Mouse (Mus musculus) heart, embryonic 11.5 days (tissue): ENCODE results near the gene Sdcbp2. TPM values are rescaled to one million over a fixed set of nuclear protein-coding genes. Genes with fewer than 3 reads are reported as not detected.

Experiments
- ATAC-seq: fragments of 200-750 bp; cut with Nextera tagmentation; replicated peaks from 2 replicates; pipeline ENCODE4 v1.8.0; 2017; ENCODE audit warnings: moderate library complexity; ENCODE audit not compliant: insufficient number of reproducible peaks, low FRiP score, low TSS enrichment
- H3K27ac ChIP-seq: fragments of 300-500 bp; sonication (generic); 2 replicates; pipeline ENCODE4 v1.5.1; 2014; ENCODE audit warnings: mild to moderate bottlenecking, low read depth, low read length
- H3K27me3 ChIP-seq: fragments of 300-500 bp; sonication (generic); 2 replicates; pipeline ENCODE4 v1.6.1; 2014; ENCODE audit warnings: mild to moderate bottlenecking, low read length, mixed read lengths; ENCODE audit not compliant: control insufficient read depth, insufficient read depth
- H3K36me3 ChIP-seq: fragments of 300-500 bp; sonication (generic); 2 replicates; pipeline ENCODE4 v1.6.1; 2014; ENCODE audit warnings: mild to moderate bottlenecking, low read length, moderate library complexity, mixed read lengths; ENCODE audit not compliant: control insufficient read depth, insufficient read depth
- H3K4me1 ChIP-seq: fragments of 300-500 bp; sonication (generic); 2 replicates; pipeline ENCODE4 v1.6.1; 2014; ENCODE audit warnings: low read length; ENCODE audit not compliant: control insufficient read depth, insufficient read depth
- H3K4me2 ChIP-seq: fragments of 300-500 bp; sonication (generic); 2 replicates; pipeline ENCODE4 v1.6.1; 2014; ENCODE audit warnings: mild to moderate bottlenecking, moderate library complexity
- H3K4me3 ChIP-seq: fragments of 300-500 bp; sonication (generic); 2 replicates; pipeline ENCODE4 v1.5.1; 2014; ENCODE audit warnings: low read depth, low read length
- H3K9ac ChIP-seq: fragments of 300-500 bp; sonication (generic); 2 replicates; pipeline ENCODE4 v1.6.1; 2014; ENCODE audit warnings: mild to moderate bottlenecking, low read depth, low read length, moderate library complexity
- H3K9me3 ChIP-seq: fragments of 300-500 bp; sonication (generic); replicated peaks from 2 replicates; pipeline ENCODE4 v1.6.1; 2016; ENCODE audit warnings: low read length; ENCODE audit not compliant: control insufficient read depth
- WGBS: fragments of 180-500 bp; shearing (Covaris S2); extraction: QIAGEN DNeasy Blood & Tissue Kit; methylation state at CpG from one replicate; pipeline ENCODE4 v1.1.7; 2014; ENCODE audit not compliant: insufficient replicate concordance; 5-methylcytosine and 5-hydroxymethylcytosine counted together
- polyA plus RNA-seq: library from polyadenylated mRNA; unstranded; fragments of >200 nt; fragmentation: Nextera tagmentation; extraction: Ambion mirVana; gene quantifications from 2 replicates; pipeline ENCODE4 v1.2.1, GENCODE M21; 2014

Sdcbp2 gene
- polyA plus RNA-seq, 1 experiment from 2014 or later = 0.70 TPM

- Histone ChIP-seq H3K9ac (peak within 1 kb of the TSS; percentile 71), H3K36me3 (no peaks in the 10 kb centered on the region), H3K27ac (no peak within 1 kb of the TSS), H3K4me2 (peak within 1 kb of the TSS; percentile 98), H3K27me3 (peaks cover 48% of the 10 kb centered on the region), H3K4me1 (no peaks in the 10 kb centered on the region), H3K9me3 (no peaks in the 10 kb centered on the region), H3K4me3 (peak within 1 kb of the TSS; percentile 69)
- 1% methylated on average over 34 of the region's 47 CpGs for WGBS
- peak; percentile 42 for ATAC-seq
Measured at GRCm38 (mm10) chr2:151632159-151632814, 59.9 kb downstream of the Sdcbp2 start, which contains the start of gene Snph. Gene Snph (minus strand): TSS chr2:151632593.

GRCm38 (mm10) chr2:151632982-151633381 lies 60.6 kb downstream of the Sdcbp2 start:
- ATAC-seq = no peak
- H3K4me1 ChIP-seq = no peaks in the 10 kb centered on the region
- no peak overlapping the region for H3K4me2 ChIP-seq
- 39% methylated on average over 5 of the region's 5 CpGs for WGBS
- H3K27me3 ChIP-seq = peaks cover 48% of the 10 kb centered on the region
- no peak overlapping the region for H3K9ac ChIP-seq
- H3K27ac ChIP-seq = no peak overlapping the region
- H3K9me3 ChIP-seq = no peaks in the 10 kb centered on the region
- H3K36me3 ChIP-seq = no peaks in the 10 kb centered on the region
- no peak overlapping the region for H3K4me3 ChIP-seq

GRCm38 (mm10) chr2:151634903-151635302 lies 62.5 kb downstream of the Sdcbp2 start:
- Histone ChIP-seq H3K36me3 (no peaks in the 10 kb centered on the region), H3K9me3 (no peaks in the 10 kb centered on the region), H3K27ac (no peak overlapping the region), H3K4me1 (no peaks in the 10 kb centered on the region), H3K9ac (no peak overlapping the region), H3K4me2 (no peak overlapping the region), H3K4me3 (no peak overlapping the region), H3K27me3 (peaks cover 40% of the 10 kb centered on the region)
- 30% methylated on average over 2 of the region's 2 CpGs for WGBS
- ATAC-seq = no peak

GRCm38 (mm10) chr2:151635362-151636014 lies 63.1 kb downstream of the Sdcbp2 start:
- 62% methylated on average over 9 of the region's 9 CpGs for WGBS
- H3K4me3 ChIP-seq = no peak overlapping the region
- no peak for ATAC-seq
- peaks cover 34% of the 10 kb centered on the region for H3K27me3 ChIP-seq
- H3K4me2 ChIP-seq = no peak overlapping the region
- H3K9ac ChIP-seq = no peak overlapping the region
- no peak overlapping the region for H3K27ac ChIP-seq
- no peaks in the 10 kb centered on the region for H3K9me3 ChIP-seq
- no peaks in the 10 kb centered on the region for H3K4me1 ChIP-seq
- H3K36me3 ChIP-seq = no peaks in the 10 kb centered on the region

DNA sequence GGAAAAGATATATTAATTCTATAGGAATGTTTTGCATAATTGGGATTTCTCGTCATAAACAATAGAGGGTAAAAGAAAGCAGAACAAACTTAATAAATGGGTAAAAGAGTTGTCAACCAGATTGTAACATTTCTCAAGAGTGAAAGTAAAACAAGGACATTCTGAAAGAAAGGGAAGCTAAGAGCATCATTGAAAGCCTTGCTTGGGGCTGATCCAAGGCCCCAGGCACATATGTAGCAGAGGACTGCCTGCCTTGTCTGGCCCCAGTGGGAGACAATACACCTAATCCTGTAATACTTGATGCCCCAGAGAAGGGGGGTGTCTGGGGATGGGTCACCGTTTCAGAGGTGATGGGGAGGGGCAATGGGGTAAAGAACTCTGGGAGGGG lies 63.6 kb downstream of the Sdcbp2 start:
- Histone ChIP-seq H3K4me2 (no peak overlapping the region), H3K4me1 (no peaks in the 10 kb centered on the region), H3K27ac (no peak overlapping the region), H3K9ac (no peak overlapping the region), H3K9me3 (no peaks in the 10 kb centered on the region), H3K36me3 (no peaks in the 10 kb centered on the region), H3K27me3 (peaks cover 29% of the 10 kb centered on the region), H3K4me3 (no peak overlapping the region)
- ATAC-seq = no peak
- WGBS = 76% methylated on average over 2 of the region's 2 CpGs

Other genes starting within 250 kb of the Sdcbp2 start
- gene 4921509C19Rik, start 96.5 kb upstream of the Sdcbp2 start, polyA plus RNA-seq = not detected in 2 replicates
- 184 TPM in 2 replicates for gene Nsfl1c, start 78.4 kb upstream of the Sdcbp2 start, polyA plus RNA-seq
- 859 and 898 TPM in 2 replicates for gene Fkbp1a, start 30.1 kb upstream of the Sdcbp2 start, polyA plus RNA-seq
- gene Snph, start 60.0 kb downstream of the Sdcbp2 start, polyA plus RNA-seq = 0.30 and 0.75 TPM in 2 replicates
- gene Rad21l, start 95.9 kb downstream of the Sdcbp2 start, polyA plus RNA-seq = not detected in 2 replicates
- gene Tmem74b, start 129.4 kb downstream of the Sdcbp2 start, polyA plus RNA-seq = 1.4 and 2.7 TPM in 2 replicates
- 30.7 and 33.6 TPM in 2 replicates for gene Psmf1, start 171.6 kb downstream of the Sdcbp2 start, polyA plus RNA-seq